Mouse (Mus musculus) adrenal gland, adult (tissue): ENCODE measurements around the gene Zfp541.
A peak's percentile ranks its signal among the peaks of the same experiment; 100 is the strongest.

Source experiments
- DNase-seq, 2 experiments: peaks; one replicate each; pipeline ENCODE4 v3.0.0; 2022 to 2023; ENCODE audit warnings: low spot score in 1 of 2; ENCODE audit not compliant: inconsistent age in 2 of 2

Gene Zfp541

DNA sequence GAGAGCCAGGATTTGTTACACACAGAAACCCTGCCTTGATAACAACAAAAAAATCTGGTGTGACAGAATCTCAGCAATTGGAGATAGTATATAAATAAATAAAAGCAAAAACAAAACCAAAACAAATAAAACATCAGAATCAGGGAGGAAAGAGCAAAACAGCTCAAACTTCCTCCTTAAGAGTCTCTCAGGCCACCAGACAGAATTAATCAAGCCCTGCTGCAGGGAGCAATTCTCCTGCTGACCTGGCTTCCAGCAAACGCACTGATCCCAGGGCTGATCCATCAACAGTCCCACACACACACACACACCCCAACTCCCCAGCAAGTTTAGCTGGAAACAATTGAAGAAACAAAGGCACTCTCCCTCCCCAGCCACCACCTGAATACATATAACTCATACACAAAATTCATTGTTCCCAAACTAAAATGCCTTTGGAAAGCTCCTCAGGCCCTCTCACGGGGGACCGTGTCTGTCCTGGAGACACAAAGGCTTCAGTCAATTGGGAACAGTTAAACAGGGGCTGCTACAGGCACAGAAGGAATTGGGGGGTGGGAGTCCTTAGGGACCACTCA is 17.7 kb upstream of the Zfp541 start:
- peak in 1 of 2 experiments; percentile 26 for DNase-seq

DNA sequence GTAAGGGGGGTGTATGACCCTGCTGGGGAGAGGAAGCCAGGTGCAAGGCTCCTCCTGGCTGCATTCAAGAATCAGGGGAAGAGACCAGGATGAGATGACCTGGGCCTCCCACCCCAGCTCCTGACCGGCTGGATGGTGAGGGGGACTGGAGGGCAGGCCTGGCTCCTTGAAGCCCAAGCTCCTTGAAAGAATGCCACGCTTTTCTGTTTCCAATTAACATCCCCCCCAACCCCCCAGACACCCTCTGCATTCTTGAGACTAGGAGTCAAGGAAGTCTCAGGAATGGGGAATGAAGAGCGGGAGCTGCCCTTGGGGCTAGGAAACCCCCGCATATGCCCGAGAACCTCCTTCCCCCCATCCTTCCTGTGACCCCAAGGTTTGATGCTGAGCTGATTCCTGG is 17.1 kb upstream of the Zfp541 start:
- DNase-seq, result no peak

GRCm38 (mm10) chr7:16045538-16045937 is 16.1 kb upstream of the Zfp541 start:
- DNase-seq, result no peak

DNA sequence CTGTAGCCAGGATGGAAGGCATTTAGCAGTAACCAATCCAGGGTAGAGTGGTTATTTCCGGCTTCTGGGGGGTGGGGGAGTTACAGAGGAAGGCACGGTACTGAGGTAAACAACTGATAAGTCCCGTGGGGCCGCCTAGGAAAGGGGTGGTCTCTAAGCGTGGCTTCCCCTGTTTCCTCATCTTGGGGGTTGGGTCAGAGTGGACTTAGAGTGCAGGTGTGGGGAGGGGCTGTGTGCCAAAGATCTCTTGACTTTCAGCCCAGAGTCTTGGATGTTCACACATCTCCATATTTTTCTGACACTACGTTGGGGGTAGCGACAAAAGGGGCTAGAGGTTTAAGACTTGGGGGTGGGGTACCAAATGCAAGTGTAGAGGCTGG is 15.5 kb upstream of the Zfp541 start:
- DNase-seq, result peak in 1 of 2 experiments; percentile 72

GRCm38 (mm10) chr7:16046481-16047337 is 14.9 kb upstream of the Zfp541 start:
- DNase-seq, result peak; percentile 84 to 94

- peak; percentile 90 to 95 for DNase-seq
Observed at GRCm38 (mm10) chr7:16047338-16048146, 14.1 kb upstream of the Zfp541 start, which contains the start of gene Bicra. Gene Bicra (minus strand): TSS chr7:16047921.

DNA sequence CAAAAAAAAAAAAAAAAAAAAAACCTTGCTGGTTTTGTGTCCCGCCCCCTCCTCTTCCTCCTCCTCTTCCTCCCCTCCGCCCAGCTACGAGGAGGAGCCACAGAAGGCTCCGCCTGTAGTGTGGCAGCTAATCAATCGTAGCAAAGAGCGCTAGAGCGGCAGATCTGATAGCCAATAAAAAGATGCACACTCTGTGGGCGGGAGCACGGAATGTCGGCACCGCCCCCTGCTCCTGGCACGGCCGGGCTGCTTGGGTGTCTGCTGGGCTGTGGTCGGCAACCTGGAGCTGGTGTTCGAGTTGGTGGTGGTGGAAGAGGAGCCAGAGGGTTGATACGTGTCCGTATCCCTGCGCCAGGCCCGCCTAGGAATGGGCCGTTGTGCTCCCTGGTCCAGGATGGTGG is 13.4 kb upstream of the Zfp541 start:
- DNase-seq, result peak; percentile 98 to 99

DNA sequence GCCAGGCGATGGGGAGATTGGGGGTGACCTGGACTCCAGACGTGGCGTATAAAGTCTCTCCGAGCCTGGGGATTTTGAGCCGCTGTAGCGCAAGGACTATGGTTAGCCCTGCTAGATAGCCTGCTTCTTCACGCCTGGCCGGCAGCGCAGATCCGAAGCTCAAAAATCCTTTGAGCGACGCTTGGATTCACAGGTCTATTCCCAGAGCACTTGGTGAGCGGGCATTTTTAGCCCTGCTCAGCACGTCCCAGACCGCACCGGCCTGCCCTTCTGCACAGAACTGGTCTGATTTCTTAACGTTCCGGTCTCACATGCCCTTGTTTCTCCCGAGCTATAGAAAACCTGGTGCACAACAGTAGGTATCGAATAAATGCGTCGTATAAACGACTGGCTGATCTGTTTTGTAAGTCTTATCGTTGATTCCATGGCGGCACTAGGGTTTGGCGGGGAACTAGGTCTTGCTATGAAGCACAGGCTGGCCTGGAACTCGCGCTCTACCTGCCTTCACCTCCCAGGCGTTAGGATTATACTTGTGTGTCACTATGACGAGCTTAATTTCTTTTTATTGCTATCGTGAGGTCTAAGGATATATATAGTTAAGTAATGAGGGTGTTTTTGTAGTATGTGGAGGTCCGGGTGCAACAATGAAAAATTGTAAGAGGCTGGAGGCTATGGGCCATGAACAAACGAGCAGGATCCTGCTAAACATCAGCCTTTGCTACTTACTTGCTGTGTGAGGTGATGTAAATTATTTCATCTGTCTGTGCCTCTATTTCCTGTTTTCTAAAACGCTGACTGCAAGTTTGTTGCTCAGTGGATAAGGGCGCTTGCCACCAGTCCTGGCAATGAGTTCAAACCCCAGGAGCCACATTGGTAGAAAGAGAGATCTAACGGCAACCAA is 12.7 kb upstream of the Zfp541 start:
- peak in 1 of 2 experiments; percentile 42 for DNase-seq

DNA sequence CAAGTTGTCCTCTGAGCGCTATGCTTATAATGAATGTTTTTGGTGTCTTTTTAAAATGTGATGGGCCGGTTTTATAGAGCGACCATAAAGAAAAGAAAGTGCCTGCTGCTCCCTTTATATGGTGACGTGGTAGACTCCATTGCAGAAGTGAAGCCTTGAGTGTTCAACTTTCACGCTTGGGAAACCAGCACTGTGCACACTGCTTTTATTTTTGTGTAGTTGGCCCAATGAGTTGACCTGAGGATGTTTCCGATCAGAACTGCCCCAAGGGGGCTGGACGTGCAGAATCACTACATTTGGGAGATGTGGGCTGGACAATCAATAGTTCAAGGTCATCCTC is 12.1 kb upstream of the Zfp541 start:
- DNase-seq, result peak in 1 of 2 experiments; percentile 41

DNA sequence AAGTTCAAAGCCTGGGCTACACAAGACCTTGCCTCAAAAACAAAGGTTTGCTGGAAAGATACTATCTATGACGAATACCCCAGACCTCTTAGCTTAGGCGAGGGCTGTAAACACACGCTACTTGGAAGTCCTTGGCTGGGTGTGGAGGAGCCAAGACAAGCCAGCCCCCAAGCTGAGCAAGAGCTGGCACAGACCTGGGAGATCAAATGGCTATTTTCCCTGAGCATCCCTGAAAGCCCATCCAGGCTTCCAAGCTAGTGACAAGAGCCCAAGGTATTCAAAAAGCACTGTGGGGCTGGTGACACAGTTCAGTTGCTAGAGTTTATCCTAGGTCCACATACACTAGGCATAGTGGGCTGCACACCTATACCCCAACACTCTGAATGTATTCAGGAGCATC is 11.0 kb upstream of the Zfp541 start:
- peak in 1 of 2 experiments; percentile 23 for DNase-seq

- DNase-seq, result peak; percentile 74 to 93
Observed at GRCm38 (mm10) chr7:16051883-16052595, 9.6 kb upstream of the Zfp541 start.

- DNase-seq, result peak; percentile 97 to 98
Observed at GRCm38 (mm10) chr7:16052684-16053083, 8.9 kb upstream of the Zfp541 start.

DNA sequence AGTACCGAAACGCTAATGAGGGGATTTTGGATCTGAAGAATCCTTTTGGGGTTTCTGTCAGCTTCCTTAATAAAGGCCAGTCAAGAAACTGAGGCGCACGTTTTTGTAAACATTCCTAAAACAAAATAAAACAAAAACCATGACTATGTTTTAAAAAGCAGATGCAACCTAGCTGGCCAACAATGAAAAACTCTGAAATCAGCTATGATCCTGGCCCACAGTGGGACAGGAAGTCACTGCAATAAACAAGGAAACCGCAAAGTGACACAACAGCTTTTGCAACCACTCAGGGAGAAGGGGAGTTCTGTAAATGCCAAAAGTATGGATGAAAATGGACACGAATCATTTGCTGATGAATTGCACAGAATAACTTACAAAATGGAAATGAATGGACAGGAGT is 8.5 kb upstream of the Zfp541 start:
- DNase-seq, result no peak

- DNase-seq, result no peak
Observed at GRCm38 (mm10) chr7:16054966-16055365, 6.6 kb upstream of the Zfp541 start.

- DNase-seq, result no peak
Observed at GRCm38 (mm10) chr7:16055665-16056064, 5.9 kb upstream of the Zfp541 start.

- DNase-seq, result peak; percentile 54 to 75
Observed at GRCm38 (mm10) chr7:16056459-16057135, 5.0 kb upstream of the Zfp541 start.

DNA sequence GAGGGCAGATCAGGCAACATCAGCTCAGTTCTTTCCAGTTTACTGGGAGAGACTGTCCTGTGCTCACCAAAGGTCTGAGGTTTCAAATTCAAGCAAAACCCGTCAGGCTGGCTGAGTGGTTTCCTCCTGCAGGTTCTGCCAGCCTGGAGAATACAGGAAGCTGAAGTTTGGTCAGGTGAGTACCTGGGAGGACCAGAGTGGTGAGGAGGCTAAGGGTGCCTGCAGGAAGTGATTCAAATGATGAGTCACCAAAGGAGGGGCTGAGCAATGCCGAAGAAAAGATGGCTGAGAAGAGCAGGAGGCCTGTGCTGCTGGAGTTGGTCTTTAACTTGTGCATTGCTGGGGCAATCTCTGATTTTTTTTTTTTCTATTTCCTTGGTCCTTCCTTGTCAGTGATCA is 4.5 kb upstream of the Zfp541 start:
- no peak for DNase-seq

GRCm38 (mm10) chr7:16062099-16062420 is 446 bp downstream of the Zfp541 start:
- no peak for DNase-seq

DNA sequence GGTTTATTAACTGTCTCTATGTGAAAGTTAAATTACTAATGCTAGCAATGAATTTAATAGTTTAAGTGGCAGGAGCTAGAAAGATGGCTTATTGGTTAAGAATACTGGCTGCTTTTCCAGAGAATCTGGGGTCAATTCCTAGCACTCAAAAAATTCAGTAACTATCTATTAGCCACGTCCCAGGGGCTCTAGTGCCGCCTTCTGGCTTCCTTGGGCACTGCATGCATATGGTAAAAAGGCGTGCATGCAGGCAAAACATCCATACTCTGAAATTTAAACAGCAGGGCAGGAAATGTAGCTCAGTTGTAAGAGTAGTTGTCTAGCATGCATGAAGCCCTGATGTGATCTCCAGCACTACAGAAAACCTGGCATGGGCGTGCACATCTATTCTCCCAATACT is 1.9 kb downstream of the Zfp541 start:
- no peak for DNase-seq

GRCm38 (mm10) chr7:16070846-16071245 is 9.2 kb downstream of the Zfp541 start:
- DNase-seq, result no peak
